Mouse (Mus musculus): ENCODE measurements around the gene Cmtm8.

DNA sequence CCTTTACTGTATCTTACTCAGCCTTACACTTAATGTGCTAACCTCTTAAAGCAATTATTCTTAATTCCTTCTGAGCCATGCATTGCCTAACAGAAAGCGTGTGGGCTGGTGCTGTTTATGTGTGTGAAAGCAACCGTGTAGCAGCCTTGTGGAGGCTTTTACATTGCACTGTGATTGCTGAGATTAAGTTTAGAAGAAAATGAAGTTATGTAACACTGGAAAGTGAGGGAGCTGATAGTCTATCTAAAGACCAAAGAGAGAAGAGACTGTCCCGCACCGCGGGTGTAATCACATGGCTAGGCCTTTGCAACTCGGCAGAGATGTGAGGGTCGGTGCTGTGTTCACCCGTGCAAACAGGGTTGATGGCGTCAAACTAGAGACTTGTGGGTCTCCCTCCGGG, 96.9 kb downstream of the Cmtm8 start:
- no peak for TF ChIP-seq CTCF (IDR thresholded peaks at IDR 0.05; ENCODE audit: control insufficient read depth, insufficient read depth, insufficient read length)
- TF ChIP-seq USF1 (IDR thresholded peaks at IDR 0.05; ENCODE audit: low read depth), result no peak
- TF ChIP-seq MAX (IDR thresholded peaks at IDR 0.05), result no peak
- no peak for TF ChIP-seq CEBPB (IDR thresholded peaks at IDR 0.05; ENCODE audit: low read depth)
